Mouse (Mus musculus) MEL (cell line): Measurements from ENCODE around the gene Mettl7b.

ENCODE experiments used
- CHD2 ChIP-seq: IDR thresholded peaks from 2 replicates; pipeline ENCODE4 v1.6.1; 2011; ENCODE audit warnings: low read length, improper control_type of control experiment
- CTCF ChIP-seq, 3 experiments: IDR thresholded peaks in 2 of 3; conservative IDR thresholded peaks in 1 of 3; 2 replicates each; pipeline ENCODE4 v1.5.1; 2011 to 2012; ENCODE audit warnings: low read length in 3 of 3, low read depth in 2 of 3, mild to moderate bottlenecking in 2 of 3, improper control_type of control experiment in 1 of 3, inconsistent platforms in 1 of 3, mixed read lengths in 1 of 3, moderate library complexity in 1 of 3; ENCODE audit not compliant: control insufficient read depth in 1 of 3, insufficient read depth in 1 of 3, poor library complexity in 1 of 3, severe bottlenecking in 1 of 3
- MAX ChIP-seq: IDR thresholded peaks from 2 replicates; pipeline ENCODE4 v1.6.1; 2011; ENCODE audit warnings: low read length, improper control_type of control experiment
- MYB ChIP-seq: IDR thresholded peaks from 2 replicates; pipeline ENCODE4 v1.6.1; 2011; ENCODE audit warnings: mild to moderate bottlenecking, low read depth, low read length, improper control_type of control experiment
- RAD21 ChIP-seq: IDR thresholded peaks from 2 replicates; pipeline ENCODE4 v1.6.1; 2011; ENCODE audit warnings: mild to moderate bottlenecking, low read depth, low read length, improper control_type of control experiment
- SIN3A ChIP-seq: IDR thresholded peaks from 2 replicates; pipeline ENCODE4 v1.6.1; 2012; ENCODE audit warnings: low read length, improper control_type of control experiment, inconsistent platforms
- TAL1 ChIP-seq: IDR thresholded peaks from 2 replicates; pipeline ENCODE4 v1.6.1; 2012; ENCODE audit warnings: mild to moderate bottlenecking, inconsistent platforms, low read length, moderate library complexity, mixed read lengths

- TF ChIP-seq CTCF (IDR thresholded peaks at IDR 0.05 in 2 of 3, conservative IDR thresholded peaks at IDR 0.05 in 1 of 3; ENCODE audit: control insufficient read depth in 1 of 3, insufficient read depth in 1 of 3, low read depth in 2 of 3, low read length in 3 of 3, poor library complexity in 1 of 3, severe bottlenecking in 1 of 3), result no peak
- no peak for TF ChIP-seq MYB
- TF ChIP-seq SIN3A, result no peak
- no peak for TF ChIP-seq RAD21
- no peak for TF ChIP-seq MAX
- TF ChIP-seq CHD2, result no peak
- no peak for TF ChIP-seq TAL1
Measured at GRCm38 (mm10) chr10:128918246-128918645, 42.5 kb downstream of the Mettl7b start.
